Mouse (Mus musculus) hindlimb bud, embryonic 11.5 days (tissue): ENCODE data around the gene Rbm34.
"Not testable (repeated sequence)": the region's sequence is repeated elsewhere in the genome, so short reads cannot be mapped to it uniquely, and the experiment has no call there.

Experiments used
- DNase-seq: peaks from one replicate; pipeline ENCODE4 v3.0.0-alpha.2; 2012; ENCODE audit warnings: low read depth, low spot score; ENCODE audit errors: extremely low spot score

Rbm34 gene

DNA sequence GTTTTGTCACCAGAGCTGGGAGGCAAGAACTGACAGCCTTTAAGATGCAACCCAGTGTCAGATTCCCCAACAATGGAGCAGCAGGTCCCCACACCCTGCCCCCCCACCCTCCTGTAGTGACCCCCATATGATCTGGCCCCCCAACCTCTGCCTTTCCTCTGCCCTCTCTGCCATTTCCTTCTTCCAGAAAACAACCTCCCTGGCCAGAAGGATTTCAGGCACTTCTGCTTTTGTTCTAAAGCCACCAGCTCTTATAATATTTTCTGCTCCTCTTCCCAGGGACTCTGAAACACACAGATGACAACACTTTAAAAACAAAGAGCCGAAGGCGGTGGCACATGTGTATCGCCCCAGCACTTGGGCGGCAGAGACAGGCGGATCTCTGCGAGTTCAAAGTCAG is 50.5 kb downstream of the Rbm34 start:
- DNase-seq, result no peak

DNA sequence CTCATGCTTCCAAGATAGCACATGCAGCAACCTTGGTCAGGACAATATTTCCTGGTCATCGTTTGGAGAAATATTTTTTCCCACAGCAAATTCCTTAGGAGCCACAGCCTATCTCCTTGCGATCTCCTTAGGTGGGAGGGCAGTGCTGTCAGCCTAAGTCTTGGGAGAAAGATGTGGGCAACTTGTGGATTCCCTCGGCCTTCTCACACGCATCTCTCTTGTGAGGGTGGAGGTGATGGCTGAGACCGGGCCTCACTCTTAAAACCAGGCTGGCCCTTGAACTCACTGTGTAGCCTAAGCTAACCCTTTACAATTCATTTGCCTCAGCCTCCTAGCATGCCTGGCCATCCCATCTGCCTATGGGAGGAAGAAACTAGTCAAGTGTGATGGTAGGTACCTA is 51.2 kb downstream of the Rbm34 start:
- no peak for DNase-seq

DNA sequence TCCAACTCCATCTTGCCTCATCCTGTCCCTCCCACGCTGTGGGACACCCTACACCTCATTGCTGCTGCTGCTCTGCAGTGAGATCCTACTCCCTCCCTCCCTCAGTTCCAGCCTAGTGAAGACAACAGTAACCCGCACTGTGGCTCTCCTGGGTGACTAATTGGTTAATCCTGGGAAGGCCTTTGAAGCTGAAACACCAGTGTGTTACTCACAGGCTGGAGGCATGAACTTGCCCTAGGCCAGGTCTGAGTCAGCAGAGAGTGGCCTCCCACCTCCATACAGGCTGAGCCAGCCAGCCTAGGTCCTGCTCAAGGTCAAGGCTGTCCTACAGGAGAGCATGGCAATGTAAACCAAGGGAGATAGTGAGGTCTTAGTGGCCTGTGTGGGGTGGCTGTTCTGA is 51.6 kb downstream of the Rbm34 start:
- DNase-seq, result no peak

DNA sequence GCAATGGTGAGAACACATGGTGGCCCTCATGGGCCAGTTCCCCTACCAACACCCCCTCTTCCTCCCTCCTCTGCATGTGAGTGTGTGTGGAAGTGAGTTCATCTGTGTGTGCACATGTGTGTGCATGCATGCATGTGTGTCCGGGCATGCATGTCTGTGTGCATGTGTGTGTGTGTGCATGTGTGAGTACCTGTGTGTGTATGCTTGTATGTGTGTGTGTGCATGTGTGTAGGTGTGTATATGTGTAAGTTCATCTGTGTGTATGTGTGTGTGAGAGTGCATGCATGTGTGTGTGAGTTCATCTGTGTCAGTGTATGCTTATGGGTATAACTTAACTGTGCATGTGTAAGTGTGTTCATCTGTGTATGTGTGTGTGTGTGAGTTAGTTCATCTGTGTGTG is 52.5 kb downstream of the Rbm34 start:
- DNase-seq, result no peak

DNA sequence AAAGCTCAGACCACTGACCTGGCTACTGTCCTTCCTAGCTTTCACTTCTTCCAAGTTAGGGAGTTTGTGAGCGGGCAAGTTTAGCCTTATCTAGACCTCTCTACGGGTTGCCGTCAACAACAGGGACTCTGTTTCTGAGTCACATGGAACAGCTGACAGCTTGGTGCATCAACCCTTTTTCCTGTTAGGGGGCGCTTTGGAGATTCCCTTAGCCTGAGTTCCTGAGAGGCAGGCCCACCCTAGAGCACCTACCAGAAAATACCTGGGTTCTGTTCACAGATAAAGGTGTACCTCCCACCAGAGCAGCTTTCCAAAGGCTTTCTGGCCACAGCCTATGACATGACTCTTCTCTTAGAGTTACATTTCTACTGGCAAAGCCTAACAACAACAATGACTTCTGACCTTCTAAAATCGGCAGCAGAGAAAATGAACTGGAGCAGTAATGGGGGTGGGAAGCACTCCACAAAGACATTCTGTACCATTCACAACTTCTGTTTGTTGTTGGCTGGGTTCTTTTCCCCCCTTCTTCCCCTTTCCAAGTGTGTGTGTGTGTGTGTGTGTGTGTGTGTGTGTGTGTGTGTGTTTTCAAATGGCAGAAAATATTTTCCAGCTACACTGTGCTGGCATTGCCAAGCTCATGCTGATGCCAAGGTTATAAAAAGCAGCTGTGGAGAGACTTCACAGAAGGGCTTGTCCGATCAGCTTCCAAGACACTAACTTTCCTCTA is 53.5 kb downstream of the Rbm34 start:
- no peak for DNase-seq

DNA sequence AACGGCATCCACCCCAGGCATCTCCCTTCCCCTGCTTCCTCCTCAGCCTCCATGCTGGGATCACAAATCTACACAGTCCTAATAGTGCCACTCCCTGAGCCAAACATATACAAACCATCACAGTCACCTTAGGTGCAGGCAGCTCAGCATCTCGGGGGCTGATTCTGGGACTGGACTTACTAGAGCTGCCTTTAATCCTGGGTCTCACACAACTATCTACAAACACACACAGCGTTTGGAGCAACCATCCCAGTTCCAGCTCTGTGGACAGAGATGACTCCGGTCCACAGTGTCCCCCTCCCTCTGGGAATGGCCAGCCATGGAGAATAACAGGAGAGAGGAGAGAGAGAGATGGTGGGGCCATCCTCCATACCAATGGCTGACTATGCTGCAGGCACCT is 54.3 kb downstream of the Rbm34 start:
- DNase-seq, result no peak

DNA sequence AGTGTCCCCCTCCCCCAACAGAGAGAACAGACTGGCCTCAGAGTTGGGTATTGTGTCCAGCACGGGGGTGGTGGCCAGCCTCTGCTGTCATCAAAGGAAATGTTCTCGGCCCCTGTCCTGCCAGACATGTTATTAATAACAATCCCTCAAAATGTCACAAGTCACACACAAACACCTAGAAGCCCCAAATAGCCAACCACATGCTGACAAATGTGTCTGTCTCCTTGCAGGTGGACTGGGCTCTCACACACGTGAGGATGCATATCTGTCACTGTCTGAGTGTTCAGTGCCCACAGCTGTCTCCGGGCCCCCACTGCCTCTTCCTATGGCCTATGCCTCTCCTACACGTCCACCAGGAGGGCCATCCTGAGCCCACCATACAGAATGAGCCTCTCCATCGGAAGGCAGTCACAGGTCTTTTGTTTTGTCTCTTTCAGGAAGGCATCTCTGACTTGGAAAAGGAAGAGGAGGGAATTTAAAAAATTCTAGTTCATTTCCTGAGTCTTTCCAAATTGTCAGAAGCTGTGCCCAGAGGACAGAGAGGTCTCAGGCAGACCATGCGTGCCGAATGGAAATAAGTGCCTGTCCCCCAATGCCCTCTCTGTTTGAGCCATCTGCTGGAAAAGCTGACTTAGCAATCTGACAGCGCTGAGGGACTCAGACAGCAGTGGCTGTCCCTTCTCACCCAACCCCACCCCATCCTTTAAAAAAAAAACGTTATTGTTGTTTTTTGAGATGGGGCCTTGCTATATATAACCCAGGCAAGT is 56.1 kb downstream of the Rbm34 start:
- no peak for DNase-seq

DNA sequence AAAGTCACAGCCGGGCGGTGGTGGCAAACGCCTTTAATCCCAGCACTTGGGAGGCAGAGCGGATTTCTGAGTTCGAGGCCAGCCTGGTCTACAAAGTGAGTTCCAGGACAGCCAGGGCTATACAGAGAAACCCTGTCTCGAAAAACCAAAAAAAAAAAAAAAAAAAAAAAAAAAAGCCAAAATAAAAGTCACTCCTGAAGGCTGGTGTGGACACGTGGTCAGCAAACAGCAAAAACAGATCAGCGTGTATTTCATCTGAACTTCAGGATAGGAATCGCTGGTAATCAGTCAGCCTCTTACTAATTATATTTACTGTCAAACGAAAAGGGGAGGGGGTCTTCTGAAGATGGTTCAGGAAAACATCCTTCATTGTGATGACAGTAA is 56.8 kb downstream of the Rbm34 start:
- DNase-seq, result not testable (repeated sequence)

DNA sequence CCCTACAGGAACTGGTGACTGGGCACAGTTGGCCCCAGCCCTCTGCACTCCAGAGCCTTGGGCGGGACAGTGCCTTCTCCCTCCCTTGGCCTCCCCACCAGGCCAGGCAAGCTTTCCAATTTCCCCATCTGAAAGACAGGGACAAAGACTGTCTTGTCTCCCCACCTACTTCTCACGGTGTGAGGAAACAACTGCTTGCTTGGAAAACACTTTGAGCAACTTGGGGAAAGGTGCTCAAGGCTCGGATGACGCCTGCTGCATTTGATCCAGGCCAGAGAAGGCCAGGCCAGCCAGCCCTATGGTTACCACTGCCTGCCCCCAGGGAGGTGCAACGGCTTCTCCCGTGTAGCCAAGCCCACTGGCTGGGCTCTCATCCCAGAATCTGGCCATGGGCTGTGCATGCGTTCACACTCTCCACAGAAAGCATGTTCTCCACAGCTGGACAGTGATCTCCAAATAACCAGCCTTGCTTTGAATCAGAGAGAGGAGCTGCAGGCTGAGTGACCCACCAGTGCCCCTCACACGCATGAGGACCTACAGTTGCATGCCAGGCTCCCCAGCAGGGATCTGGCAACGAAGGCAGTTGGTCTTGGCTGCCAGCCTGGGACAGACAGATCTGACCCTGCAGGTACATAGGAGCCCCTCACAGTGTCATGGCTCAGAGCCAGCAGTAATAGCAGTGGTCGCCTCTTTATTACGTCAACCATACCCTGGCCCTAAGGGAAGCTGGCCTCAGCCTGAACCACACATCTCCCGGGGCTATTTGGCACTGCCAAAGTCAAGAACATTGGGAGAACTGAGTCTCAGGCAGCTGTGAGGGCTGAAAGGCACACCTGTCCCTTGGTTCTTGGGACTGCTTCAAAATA is 57.4 kb downstream of the Rbm34 start:
- no peak for DNase-seq

DNA sequence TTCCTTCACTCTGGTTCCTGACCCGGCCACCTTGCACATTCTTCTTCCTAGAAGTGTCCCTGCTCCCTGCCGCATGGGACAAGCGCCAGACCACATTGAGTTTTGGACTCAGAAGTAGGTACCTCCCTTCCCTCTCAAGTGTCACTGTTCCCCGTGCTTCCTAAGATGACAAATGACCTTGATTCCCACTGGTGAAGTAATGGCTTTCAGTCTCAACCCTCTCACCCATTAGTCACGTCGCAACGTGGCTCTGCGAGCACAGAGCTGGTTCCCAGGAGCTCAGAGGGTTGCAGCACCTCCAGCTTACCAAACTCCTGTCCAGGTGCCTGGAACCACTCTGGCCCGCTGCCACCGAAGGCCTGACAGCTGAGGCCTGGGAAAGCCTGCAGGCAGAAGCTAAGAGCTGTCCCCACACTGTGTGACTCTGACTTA is 61.5 kb downstream of the Rbm34 start:
- no peak for DNase-seq

DNA sequence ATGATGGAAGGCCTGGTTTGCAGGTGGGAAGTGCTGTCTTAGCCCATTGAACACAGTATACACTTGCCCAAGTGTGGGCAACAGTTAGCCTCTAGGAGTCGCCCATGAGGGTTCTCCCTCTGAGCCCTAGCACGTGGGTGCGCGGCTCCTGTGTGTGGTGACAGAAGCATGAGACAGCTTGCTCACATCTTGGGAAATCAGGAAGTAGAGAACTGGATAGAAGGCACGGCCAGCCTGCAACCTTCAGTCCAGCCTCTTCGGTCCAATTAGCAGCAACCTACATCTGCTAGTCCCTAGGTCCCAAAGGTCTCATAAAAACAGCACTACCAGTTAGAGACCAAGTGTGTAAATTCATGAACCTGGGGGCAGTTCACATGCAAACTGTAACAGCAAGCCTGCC is 62.1 kb downstream of the Rbm34 start:
- no peak for DNase-seq

DNA sequence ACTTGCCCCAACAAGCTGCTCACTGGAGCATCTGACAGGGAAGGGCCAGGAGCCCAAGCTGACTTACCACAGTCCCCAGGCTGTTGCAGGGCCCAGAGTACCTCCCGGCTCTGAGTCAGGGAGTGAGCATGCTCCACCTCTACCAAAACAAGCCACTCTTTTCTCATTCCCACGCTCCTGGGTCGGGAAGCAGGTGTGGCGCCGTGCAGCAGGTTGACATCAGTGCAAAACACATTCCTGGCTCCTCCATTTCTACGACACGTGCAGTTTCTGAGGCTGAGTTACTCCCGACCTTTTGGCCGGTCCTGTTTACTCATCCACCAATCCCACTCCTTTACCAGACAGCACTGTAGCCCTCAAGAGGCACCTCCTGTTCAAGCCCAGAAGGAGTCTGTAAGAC is 62.9 kb downstream of the Rbm34 start:
- no peak for DNase-seq

DNA sequence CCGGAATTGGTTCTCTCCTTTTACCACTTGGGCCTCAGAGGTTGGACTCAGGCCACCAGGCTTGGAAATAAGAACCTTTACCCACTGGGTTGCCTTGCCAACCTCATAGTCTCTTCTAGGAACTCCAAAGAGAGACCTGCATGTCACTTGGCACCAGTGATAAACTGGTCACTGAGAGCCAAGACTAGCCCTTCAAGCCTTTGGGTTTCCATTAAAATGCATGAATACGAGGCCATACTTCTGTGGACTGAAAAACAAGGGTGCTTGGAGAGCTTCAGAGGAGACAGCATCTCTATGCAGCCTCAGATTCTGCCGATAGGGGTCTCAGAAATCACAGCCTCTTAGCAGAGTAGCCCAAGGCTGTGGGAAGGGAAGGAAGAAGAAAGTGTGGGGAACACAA is 63.5 kb downstream of the Rbm34 start:
- DNase-seq, result no peak

DNA sequence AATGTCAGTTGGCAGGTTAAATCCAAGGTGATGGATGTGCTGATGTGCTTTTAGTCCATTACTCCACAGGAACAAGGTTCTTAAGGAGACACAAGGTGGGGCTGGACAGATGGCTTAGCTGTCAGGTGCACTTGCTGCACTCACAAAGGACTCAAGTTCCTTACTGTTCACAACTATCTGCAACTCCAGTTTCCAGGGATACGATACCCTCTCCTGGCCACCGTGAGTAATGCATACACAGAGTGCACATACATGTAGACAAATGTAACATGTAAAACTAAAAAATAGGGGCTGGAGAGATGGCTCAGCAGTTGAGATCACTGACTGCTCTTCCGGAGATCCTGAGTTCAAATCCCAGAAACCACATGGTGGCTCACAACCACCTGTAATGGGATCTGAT is 65.5 kb downstream of the Rbm34 start:
- DNase-seq, result no peak

DNA sequence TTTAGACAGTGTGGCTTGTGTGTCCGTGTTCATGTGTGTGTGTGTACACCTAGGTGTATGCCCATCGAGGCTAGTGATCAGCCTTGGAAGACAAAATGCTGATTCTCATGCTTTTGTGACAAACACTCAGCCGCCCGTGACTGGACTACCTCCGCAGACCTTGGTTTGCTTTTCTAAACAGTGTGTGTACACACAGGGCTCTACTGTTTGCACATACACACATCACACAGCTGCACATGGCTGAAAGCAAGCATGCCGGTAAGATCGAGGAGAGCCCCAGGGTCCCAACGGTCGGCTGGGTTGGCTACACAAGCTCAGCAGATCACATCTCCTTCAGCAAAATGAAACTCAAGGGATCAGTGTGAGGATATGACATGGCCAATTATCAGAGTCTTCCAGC is 66.9 kb downstream of the Rbm34 start:
- no peak for DNase-seq

DNA sequence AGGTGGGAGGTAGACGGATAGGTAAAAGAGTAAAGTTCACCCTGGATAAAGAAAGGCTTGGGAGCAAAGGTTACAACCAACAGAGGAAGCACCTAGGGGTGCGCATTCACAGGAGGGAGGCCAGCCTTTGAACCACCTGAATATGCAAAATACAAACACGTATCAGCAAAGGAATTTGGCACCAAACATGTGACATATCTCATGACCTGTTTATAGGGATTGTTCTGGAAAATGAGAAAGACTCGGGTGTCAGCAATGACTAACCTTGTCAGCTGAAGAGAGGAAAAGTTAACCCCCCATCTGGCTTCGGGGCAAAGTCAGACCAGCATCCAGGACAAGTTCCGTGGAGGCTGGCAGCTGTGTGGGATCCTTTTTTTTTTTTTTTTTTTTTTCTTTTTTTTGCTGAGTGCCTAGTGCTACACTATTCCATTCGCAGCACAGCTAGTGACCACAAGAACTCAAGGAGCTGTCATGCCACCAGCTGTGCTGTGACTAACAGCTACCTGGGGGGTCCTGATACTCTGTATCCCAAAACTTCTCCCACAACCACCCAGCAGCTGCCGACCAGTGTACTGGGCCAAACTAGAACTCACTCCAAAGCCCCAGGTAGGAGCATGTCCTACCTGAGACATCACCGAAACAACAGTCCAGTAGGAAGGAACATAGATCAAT is 67.5 kb downstream of the Rbm34 start:
- no peak for DNase-seq

DNA sequence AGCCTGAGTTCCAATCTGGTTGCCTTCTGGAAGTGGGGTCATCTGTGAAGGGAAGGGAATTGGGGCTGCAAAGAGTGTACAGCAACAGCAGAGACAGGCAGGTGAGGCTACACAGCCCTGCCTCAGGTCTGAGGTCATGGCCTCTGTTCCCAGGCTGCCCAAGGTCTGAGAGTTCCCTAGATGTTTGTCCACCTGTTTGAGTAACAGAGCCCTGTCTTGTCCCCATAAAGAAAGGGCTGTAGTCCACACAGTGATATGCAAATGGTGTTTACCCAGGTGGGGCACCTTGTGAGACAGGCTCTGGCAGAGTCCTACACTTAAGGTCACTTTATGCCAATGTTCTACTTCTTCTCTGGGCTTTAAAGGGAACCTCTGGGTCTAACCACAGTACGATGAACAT is 69.3 kb downstream of the Rbm34 start:
- DNase-seq, result no peak

DNA sequence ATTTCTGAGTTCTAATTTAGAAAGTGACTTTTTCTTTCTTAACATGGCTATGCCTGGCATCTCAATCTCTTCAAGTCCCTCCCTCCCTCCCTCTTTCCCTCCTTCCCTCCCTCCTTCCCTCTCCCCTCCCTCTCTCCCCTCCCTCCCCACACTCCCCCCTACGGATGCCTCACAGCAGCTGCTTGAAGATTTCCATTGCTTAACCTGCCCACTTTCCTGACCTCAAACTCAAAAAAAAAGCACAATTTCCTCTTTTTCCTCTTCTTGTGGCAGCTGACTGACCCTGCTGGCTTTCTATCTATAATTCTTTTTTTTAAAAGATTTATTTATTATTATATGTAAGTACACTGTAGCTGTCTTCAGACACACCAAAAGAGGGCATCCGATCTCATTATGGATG is 69.8 kb downstream of the Rbm34 start:
- no peak for DNase-seq
